Mouse (Mus musculus): ENCODE measurements around the gene Thbd. TPM values are rescaled to one million over a fixed set of nuclear protein-coding genes. Genes with fewer than 3 reads are reported as not detected.

Gene Thbd
- total RNA-seq (2014; fragmentation: Nextera tagmentation) (9.7 and 14.6 TPM in 2 replicates), total RNA-seq (2017) (11.8 and 13.0 TPM in 2 replicates)

GRCm38 (mm10) chr2:148407870-148408760 lies at the start of gene Thbd:
Thbd (minus strand) TSS chr2:148408188.
- peak; percentile 57 for ATAC-seq (replicated peaks; ENCODE audit: poor library complexity, severe bottlenecking)

- peak; percentile 34 for ATAC-seq (replicated peaks; ENCODE audit: poor library complexity, severe bottlenecking)
Observed at GRCm38 (mm10) chr2:148455341-148455740, 47.4 kb upstream of the Thbd start.

DNA sequence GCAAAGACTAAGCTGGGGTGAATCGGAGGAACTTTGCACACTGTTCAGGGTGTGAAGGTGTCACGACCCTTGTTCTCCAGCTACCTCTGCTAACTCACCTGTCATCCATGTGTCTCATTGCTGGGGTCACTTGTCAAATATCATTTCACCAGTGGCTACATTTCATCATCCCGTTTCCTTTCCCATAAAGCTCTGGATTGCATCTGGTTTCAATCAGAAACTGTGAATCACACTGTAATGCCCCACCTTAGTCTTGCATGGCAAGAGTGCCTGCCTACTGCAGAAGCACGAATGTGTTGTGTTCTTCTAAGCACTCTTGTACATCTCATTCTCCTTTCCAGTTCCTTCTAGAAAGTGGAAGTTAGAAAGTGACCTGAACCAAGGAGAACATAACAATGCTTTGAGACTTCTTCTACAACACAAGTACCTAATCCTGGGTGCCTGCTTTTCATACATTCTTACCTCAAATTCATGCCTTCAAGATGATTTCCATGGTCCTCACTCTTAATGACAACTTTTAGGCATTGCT lies 46.1 kb upstream of the Thbd start:
- ATAC-seq (replicated peaks; ENCODE audit: poor library complexity, severe bottlenecking), result peak; percentile 43; the same call in 1 of the 2 replicates

DNA sequence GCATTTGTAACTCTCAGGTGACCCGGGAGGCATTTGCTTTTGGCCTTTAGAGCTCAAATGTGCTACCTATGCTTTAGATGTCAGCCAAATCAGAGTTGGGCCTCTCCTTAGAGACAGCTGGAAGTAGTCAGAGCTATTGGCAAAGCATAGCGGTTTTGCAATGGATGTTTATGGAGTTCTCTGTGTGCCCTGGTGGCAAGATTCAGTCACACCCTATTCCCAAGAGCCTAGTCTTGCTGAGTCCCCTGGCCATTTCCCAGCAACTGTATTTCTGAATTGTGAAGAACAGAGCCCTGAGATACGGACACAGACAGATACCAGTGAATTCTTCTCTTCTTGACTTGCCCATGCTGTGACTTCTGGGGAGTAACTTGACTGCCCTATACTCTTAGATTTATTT lies 45.1 kb upstream of the Thbd start:
- no peak for ATAC-seq (replicated peaks; ENCODE audit: poor library complexity, severe bottlenecking)

DNA sequence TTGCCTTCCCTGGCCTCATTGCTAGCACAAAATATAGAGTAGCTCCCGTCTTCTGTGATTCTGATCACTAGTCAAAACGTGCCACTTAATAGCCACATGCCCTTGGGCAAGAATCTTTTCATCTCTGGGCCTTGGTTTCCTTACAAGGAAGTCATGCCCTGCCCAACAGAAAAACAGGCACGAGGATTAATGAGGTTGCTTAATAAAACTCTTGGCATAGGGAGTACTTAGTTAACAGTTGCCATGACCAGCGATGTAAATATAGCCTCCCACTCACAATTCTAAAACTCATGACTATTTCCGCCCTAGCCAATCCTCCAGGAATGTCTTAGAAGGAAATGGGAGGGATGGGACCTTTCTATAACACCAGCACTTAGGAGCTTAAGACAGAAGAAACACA lies 43.5 kb upstream of the Thbd start:
- ATAC-seq (replicated peaks; ENCODE audit: poor library complexity, severe bottlenecking), result peak; percentile 25

GRCm38 (mm10) chr2:148450616-148451015 lies 42.6 kb upstream of the Thbd start:
- no peak for ATAC-seq (replicated peaks; ENCODE audit: poor library complexity, severe bottlenecking)

DNA sequence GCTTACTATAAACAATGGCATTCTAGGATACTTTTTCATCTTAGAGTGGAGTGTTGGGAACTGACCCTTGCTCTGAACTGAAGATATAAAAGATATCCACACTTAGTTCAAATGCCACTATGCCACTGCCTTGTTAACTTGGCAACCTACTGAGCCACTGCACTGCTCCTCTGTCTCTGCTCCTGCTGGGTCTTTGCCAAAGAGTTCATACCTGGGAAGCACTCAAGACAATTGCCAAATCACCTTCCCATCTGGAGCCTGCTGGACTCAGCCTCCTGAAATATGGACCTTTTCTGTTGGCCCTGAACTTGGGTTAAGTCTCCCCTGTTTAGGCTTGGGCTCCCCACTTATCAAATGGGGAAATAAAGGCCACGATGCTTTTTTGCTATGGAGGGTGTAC lies 41.7 kb upstream of the Thbd start:
- no peak for ATAC-seq (replicated peaks; ENCODE audit: poor library complexity, severe bottlenecking)

DNA sequence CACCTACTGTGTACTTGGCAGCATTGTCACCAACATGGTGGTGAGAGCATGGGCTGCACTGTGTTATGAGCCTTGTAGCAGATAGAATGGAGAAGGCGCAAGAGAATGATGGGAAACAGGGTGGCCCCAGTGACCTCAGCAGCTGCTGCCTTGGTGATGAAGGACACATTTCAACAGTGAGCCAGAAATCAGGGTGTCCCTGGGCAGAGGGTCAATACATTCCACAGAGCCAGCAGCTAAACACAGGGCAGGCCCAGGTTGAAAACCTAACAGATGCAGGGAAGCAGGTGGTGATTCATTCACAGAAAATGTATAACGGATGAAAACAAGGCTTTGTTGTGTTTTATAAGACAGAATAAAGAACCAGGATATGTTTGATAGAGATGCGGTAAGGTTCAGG lies 38.5 kb upstream of the Thbd start:
- no peak for ATAC-seq (replicated peaks; ENCODE audit: poor library complexity, severe bottlenecking)

DNA sequence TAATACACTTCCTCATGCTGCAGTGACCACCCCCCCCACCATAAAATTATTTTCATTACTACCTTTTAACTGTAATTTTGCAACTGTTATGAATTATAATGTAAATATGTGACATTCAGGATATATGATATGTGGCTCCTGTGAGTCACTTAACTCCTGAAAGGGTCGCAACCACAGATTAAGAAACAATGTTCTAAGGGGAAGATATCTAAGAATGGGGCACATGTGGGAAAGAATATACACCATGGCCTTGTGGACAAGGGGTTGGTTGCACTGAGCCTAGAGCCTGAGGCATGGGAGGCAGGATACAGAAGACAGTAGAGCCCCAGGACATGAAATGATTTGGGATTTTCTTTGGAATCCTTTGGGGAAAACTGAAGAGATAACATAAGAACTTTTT lies 37.6 kb upstream of the Thbd start:
- peak; percentile 24 for ATAC-seq (replicated peaks; ENCODE audit: poor library complexity, severe bottlenecking)

DNA sequence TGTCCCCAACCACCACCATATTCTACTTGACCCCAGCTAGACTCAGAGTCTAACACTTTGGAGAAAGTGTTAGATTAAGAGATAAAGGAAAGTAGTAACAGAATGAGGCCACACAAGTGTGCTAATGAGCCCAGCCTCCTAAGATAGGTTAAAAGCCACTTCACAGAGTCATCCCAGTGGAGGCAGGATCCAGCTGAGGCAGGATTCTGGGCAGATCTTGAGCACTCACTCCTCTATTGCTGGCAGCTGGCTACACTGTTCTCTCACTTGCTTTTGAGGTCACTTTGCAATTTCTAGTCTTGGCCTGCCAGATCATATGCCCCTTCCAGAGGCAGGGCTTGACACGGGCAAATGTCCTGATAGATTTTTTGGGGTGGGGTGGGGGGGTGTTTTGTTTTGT lies 36.5 kb upstream of the Thbd start:
- no peak for ATAC-seq (replicated peaks; ENCODE audit: poor library complexity, severe bottlenecking)

- ATAC-seq (replicated peaks; ENCODE audit: poor library complexity, severe bottlenecking), result peak; percentile 58
Observed at GRCm38 (mm10) chr2:148443249-148443958, 35.4 kb upstream of the Thbd start, which contains the start of gene Cd93. Cd93 (minus strand) TSS chr2:148443563.

GRCm38 (mm10) chr2:148442710-148443109 lies 34.7 kb upstream of the Thbd start:
- no peak for ATAC-seq (replicated peaks; ENCODE audit: poor library complexity, severe bottlenecking)

DNA sequence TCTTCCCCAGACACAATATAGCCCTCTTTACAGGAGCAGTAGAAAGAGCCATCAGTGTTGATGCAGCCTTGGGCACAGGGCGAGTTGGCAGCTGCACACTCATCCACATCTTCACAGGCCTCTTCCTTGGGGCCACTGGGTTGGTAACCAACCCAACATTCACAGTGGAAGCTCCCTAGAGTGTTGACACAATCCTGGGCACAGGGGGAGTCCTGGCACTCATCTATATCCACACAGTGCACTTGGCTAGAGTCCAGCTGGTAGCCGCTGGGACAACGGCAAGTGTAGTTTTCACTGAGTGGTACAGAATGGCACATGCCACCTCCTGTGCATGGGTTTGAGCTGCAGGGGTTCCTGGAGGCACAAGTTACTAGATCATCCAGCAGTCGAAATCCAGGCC lies 34.2 kb upstream of the Thbd start:
- peak; percentile 0; the same call in 1 of the 2 replicates for ATAC-seq (replicated peaks; ENCODE audit: poor library complexity, severe bottlenecking)

DNA sequence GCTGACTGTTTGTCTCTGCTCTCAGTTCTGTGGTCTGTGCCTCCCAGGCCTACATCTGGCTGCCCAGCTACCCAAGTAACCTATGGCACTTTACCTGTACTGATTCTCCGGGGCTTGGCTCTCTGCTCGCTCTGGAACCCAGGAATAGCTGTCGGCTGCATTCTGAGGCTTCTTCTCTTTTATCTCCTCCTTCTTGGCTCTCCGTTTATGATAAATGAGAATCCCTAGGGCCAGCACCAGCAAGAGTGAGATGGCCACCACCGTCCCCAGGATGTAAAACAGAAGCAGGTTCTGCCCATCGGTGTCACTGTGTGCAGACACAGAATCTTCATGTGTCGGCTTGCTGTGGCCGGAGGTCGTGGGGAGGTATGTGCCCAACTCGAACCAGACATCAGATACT lies 33.4 kb upstream of the Thbd start:
- no peak for ATAC-seq (replicated peaks; ENCODE audit: poor library complexity, severe bottlenecking)

DNA sequence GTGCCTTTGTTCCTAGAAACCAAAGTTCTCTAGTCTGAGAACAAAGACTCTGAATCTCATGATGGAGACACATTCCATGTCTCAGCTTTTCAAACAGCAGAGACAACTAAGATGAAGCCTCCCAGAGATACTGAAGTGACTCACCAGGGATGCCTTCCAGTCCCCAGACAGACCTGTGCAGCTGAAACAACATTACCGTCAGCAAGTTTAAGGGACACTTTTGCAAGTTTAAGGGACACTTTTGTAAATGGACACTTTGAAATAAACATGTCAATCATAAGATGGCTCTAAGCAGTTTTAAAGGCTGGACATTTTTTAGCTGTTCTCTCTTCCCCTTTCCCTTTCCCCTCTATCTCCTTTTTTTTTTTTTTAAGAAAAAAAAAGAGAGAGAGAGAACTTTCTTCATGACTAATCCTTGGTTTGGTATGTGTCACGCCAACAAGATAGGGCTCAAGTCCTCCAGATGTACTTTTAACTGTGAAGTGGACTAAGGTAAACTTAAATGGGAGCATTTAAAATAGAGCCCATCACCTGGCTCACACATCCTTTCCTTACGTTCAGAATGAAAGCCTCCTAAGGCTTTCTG lies 31.8 kb upstream of the Thbd start:
- ATAC-seq (replicated peaks; ENCODE audit: poor library complexity, severe bottlenecking), result peak; percentile 7; the same call in 1 of the 2 replicates

DNA sequence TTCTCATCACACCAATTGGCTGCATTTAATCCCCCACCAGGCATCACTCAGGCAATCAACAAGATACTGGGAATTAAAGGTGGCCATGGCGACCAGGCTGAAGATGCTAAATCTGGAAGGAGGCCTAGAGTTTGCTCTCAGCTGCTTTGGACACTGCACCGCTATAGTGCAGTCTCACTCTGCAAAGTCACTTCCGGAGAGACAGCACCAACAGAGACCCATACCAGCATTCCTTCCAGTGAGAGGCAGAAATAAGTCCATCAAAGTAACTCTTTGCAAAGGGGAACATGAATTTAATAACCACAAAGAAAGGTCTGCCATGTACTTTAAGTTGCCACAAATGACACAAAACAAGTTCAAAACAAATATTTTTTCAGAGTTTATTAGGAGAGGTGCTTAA lies 28.3 kb upstream of the Thbd start:
- peak; percentile 34 for ATAC-seq (replicated peaks; ENCODE audit: poor library complexity, severe bottlenecking)

- ATAC-seq (replicated peaks; ENCODE audit: poor library complexity, severe bottlenecking), result no peak
Observed at GRCm38 (mm10) chr2:148432346-148432745, 24.4 kb upstream of the Thbd start.

GRCm38 (mm10) chr2:148430941-148431340 lies 23.0 kb upstream of the Thbd start:
- ATAC-seq (replicated peaks; ENCODE audit: poor library complexity, severe bottlenecking), result no peak

DNA sequence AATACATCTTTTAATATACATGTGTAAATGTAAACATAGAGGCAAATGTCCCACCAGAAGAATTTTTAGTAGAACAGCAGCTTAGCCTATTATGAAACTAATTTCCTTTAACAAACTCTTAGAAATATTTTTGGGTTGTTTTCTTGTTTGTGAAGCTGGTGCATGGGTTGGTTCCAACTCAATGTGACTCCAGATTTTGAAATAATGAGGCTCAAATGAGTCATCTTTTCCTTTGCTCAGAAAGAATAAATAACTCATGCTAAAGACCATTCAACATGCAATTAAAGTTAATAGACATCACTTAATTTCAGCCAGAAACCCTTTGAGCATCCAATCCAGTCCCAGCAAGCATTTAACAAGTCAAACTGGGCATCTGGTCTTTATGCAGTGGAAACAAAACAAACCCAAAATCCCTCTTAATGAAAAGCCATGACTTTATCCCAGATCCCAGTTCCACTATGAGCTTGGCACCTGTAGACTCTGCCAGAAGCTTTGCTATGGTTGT lies 21.1 kb upstream of the Thbd start:
- ATAC-seq (replicated peaks; ENCODE audit: poor library complexity, severe bottlenecking), result peak; percentile 23; the same call in 1 of the 2 replicates

DNA sequence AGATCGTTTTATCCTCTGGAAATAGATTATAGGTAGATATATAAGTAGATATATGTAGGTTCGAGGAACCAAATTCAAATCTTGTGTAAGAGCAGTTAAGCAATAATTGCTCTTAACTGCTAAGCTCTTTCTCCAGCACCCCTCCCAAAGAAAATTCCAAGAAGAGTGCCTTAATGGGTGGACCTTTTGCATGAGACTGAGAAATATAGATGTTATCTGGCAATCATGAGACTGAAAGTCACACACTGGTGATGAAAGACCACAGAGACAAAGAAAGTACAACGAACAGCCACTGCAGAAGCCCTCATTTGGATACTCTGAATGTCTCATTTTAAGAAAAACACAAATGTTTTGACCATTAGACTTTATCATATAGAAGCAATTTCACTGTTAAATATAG lies 20.5 kb upstream of the Thbd start:
- ATAC-seq (replicated peaks; ENCODE audit: poor library complexity, severe bottlenecking), result peak; percentile 83

All from granulocyte monocyte progenitor cell, adult 5-6 weeks (primary cell).